11 mouse cellular contexts compared by ENCODE assay signal in the genomic region with DNA sequence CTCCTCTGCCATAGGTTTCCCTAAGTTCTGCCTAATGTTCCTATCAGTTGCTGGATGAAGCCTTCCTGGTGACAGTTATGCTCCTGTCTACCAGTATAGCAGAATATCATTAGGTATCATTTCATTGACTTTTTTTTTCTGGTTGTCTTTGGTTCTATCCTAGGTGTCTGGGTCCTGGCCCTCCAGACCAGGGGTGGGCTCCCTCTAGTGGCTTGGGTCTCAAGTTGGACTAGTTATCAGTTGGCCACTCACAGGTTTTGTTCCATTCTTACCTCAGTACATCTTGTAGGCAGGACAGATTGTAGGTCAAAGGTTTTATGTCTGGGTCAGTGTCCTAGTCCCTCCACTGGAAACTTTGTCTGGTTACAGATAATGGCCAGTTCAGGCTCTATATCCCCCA. TPM values are rescaled to one million over a fixed set of nuclear protein-coding genes. Genes with fewer than 3 reads are reported as not detected.
A peak's percentile ranks its signal among the peaks of the same experiment; 100 is the strongest.
DNase-seq lines count a peak whose midpoint lies in the region; ATAC-seq and TF ChIP-seq lines count a peak whose summit lies in the region.
"Had no signal": no experiment of that assay in that cellular context is flagged by ENCODE, and none has a peak within 500 bp of the region (broad histone marks: within the 10 kb centered on the region; RNA-seq: fewer than 3 reads in every experiment).

No protein-coding gene starts in this region.

- H3K4me3 ChIP-seq in layer of hippocampus, adult 2 months: no peak overlapping the region
- no peak overlapping the region for H3K4me3 ChIP-seq in ES-E14 (ENCODE audit: insufficient read depth in 1 of 2, low read depth in 1 of 2, low read length in 2 of 2, poor library complexity in 1 of 2, severe bottlenecking in 1 of 2)
- H3K4me3 ChIP-seq in liver, embryonic 12.5 days: no peak overlapping the region
- H3K4me3 ChIP-seq in hindbrain, embryonic 14.5 days (replicated peaks; ENCODE audit: low read length): no peak overlapping the region

- ATAC-seq in liver, embryonic 12.5 days: no peak
- no peak for ATAC-seq in hindbrain, embryonic 14.5 days (ENCODE audit: low FRiP score)

- peak; percentile 32; the same call in 1 of the 2 replicates for TF ChIP-seq CTCF in layer of hippocampus, adult 2 months (conservative IDR thresholded peaks at IDR 0.05)

- in situ Hi-C loops in ES-E14 (cut with MboI; ENCODE audit: low sequenced_read_pairs in 2 of 2, unreplicated experiment in 2 of 2): no loop called here

- no peak overlapping the region for H3K27ac ChIP-seq in layer of hippocampus, adult 2 months
- H3K27ac ChIP-seq in ES-E14 (ENCODE audit: insufficient read depth, low read depth, low read length, poor library complexity, severe bottlenecking): no peak overlapping the region
- 0 out of 2 replicates have a peak overlapping the region, but pooled peaks have one; percentile 10 for H3K27ac ChIP-seq in liver, embryonic 12.5 days
- no peak overlapping the region for H3K27ac ChIP-seq in hindbrain, embryonic 14.5 days

- no peak overlapping the region for H3K4me2 ChIP-seq in liver, embryonic 12.5 days
- H3K4me2 ChIP-seq in hindbrain, embryonic 14.5 days (replicated peaks): no peak overlapping the region
- H3K4me2 ChIP-seq: lung, embryonic 14.5 days had no signal

- H3K9ac ChIP-seq in ES-E14 (ENCODE audit: insufficient read depth, low read depth, low read length, poor library complexity, severe bottlenecking): no peak overlapping the region
- no peak overlapping the region for H3K9ac ChIP-seq in liver, embryonic 12.5 days
- no peak overlapping the region for H3K9ac ChIP-seq in hindbrain, embryonic 14.5 days
- H3K9ac ChIP-seq: lung, embryonic 14.5 days had no signal

- H3K4me1 ChIP-seq in ES-E14 (ENCODE audit: control insufficient read depth in 2 of 2, insufficient read depth in 2 of 2, low read length in 2 of 2, poor library complexity in 1 of 2): no peaks in the 10 kb centered on the region
- H3K4me1 ChIP-seq in liver, embryonic 12.5 days: peaks cover 19% of the 10 kb centered on the region
- no peaks in the 10 kb centered on the region for H3K4me1 ChIP-seq in hindbrain, embryonic 14.5 days (replicated peaks; ENCODE audit: control insufficient read depth, insufficient read depth, low read length)

- H3K36me3 ChIP-seq in ES-E14 (ENCODE audit: control insufficient read depth, insufficient read depth, low read length, poor library complexity, severe bottlenecking): no peaks in the 10 kb centered on the region
- no peaks in the 10 kb centered on the region for H3K36me3 ChIP-seq in liver, embryonic 12.5 days
- H3K36me3 ChIP-seq in hindbrain, embryonic 14.5 days (replicated peaks; ENCODE audit: control insufficient read depth, insufficient read depth): no peaks in the 10 kb centered on the region

- no peak for DNase-seq in layer of hippocampus, adult 2 months (ENCODE audit: low spot score in 2 of 2)
- no peak for DNase-seq in layer of hippocampus, postnatal 36 days
- peak; percentile 12 to 28 for DNase-seq in B cell, adult 2 months
- DNase-seq in ES-E14 (ENCODE audit: low read depth, low spot score): peak; percentile 1
- no peak for DNase-seq in hindbrain, embryonic 14.5 days (ENCODE audit: low spot score)
- DNase-seq in Muller cell, postnatal 12 days (ENCODE audit: inconsistent ontology term): no peak
- no peak for DNase-seq in left cerebral cortex, adult 18-20 months (ENCODE audit: low spot score in 2 of 2)
- DNase-seq: cerebellum, postnatal 25 days; kidney, postnatal 14 days; lung, embryonic 14.5 days had no signal

- H3K27me3 ChIP-seq in liver, embryonic 12.5 days (replicated peaks): no peaks in the 10 kb centered on the region
- no peaks in the 10 kb centered on the region for H3K27me3 ChIP-seq in hindbrain, embryonic 14.5 days (ENCODE audit: control insufficient read depth, insufficient read depth, low read length)

- H3K9me3 ChIP-seq in ES-E14 (ENCODE audit: control insufficient read depth, insufficient read depth, low read depth, low read length): no peaks in the 10 kb centered on the region
- H3K9me3 ChIP-seq in liver, embryonic 12.5 days (replicated peaks): no peaks in the 10 kb centered on the region
- no peaks in the 10 kb centered on the region for H3K9me3 ChIP-seq in hindbrain, embryonic 14.5 days (ENCODE audit: control insufficient read depth, low read length)

TF ChIP-seq in ES-E14, 5 proteins besides CTCF, POLR2A, EP300 and RAD21:
- TF ChIP-seq MAFK (IDR thresholded peaks at IDR 0.05; ENCODE audit: insufficient read depth, low read depth, low read length): no peak
- no peak for TF ChIP-seq CHD2 (IDR thresholded peaks at IDR 0.05; ENCODE audit: low read depth, low read length)
- no peak for TF ChIP-seq ZNF384 (IDR thresholded peaks at IDR 0.05; ENCODE audit: low read depth, low read length)
- TF ChIP-seq ZC3H11A (IDR thresholded peaks at IDR 0.05; ENCODE audit: borderline replicate concordance, low read depth, low read length): no peak
- no peak for TF ChIP-seq HCFC1 (IDR thresholded peaks at IDR 0.05; ENCODE audit: borderline replicate concordance, insufficient read depth, low read length)
TF ChIP-seq in ES-E14: peak in this region for 0.

RNA-seq across cellular contexts. Expression of gene Tab3, which starts 11.8 kb away (rescaled TPM):
- 10 to 100 TPM; 16.7 to 18.8 TPM for total RNA-seq in layer of hippocampus, adult 2 months (2021)
- total RNA-seq in layer of hippocampus, postnatal 36 days (2021): 10 to 100 TPM; 19.8 TPM
- 11.0 and 12.3 TPM in 2 replicates for total RNA-seq in ES-E14 (2012; rRNA removed)
- polyA plus RNA-seq in liver, embryonic 12.5 days (2016; fragmentation: Nextera tagmentation; extraction: Ambion mirVana): 8.9 and 9.4 TPM in 2 replicates
- polyA plus RNA-seq in hindbrain, embryonic 14.5 days (2014; fragmentation: Nextera tagmentation; extraction: Ambion mirVana): 9.5 and 10.7 TPM in 2 replicates
- total RNA-seq in left cerebral cortex, adult 18-20 months (2021): 10 to 100 TPM; 17.3 to 20.8 TPM

Comparison
In these comparisons a context has a peak if more than half of its experiments do, and no peak if none do; other contexts are left out.
1. DNase-seq: peak in B cell, adult 2 months (2 of 2) and ES-E14 (single experiment); none in layer of hippocampus, adult 2 months (0 of 2), layer of hippocampus, postnatal 36 days (0 of 2), hindbrain, embryonic 14.5 days (single experiment), Muller cell, postnatal 12 days (single experiment) and left cerebral cortex, adult 18-20 months (0 of 2).